Mouse (Mus musculus): ENCODE results near the gene Cracr2a.

Gene Cracr2a

GRCm38 (mm10) chr6:127625135-127625534, 64.0 kb downstream of the Cracr2a start:
- peak; percentile 59 for DNase-seq (ENCODE audit: low spot score)

GRCm38 (mm10) chr6:127627453-127627852, 66.3 kb downstream of the Cracr2a start:
- no peak for DNase-seq (ENCODE audit: low spot score)

GRCm38 (mm10) chr6:127629249-127629648, 68.1 kb downstream of the Cracr2a start:
- DNase-seq (ENCODE audit: low spot score), result no peak

- no peak for DNase-seq (ENCODE audit: low spot score)
Observed at GRCm38 (mm10) chr6:127634858-127635257, 73.7 kb downstream of the Cracr2a start.

GRCm38 (mm10) chr6:127635462-127636189, 74.5 kb downstream of the Cracr2a start:
- DNase-seq (ENCODE audit: low spot score), result no peak

GRCm38 (mm10) chr6:127641077-127641801, 80.1 kb downstream of the Cracr2a start:
- DNase-seq (ENCODE audit: low spot score), result no peak

GRCm38 (mm10) chr6:127655988-127656387, 94.8 kb downstream of the Cracr2a start:
- DNase-seq (ENCODE audit: low spot score), result no peak

GRCm38 (mm10) chr6:127657152-127657551, 96.0 kb downstream of the Cracr2a start:
- DNase-seq (ENCODE audit: low spot score), result no peak

GRCm38 (mm10) chr6:127659472-127659871, 98.3 kb downstream of the Cracr2a start:
- no peak for DNase-seq (ENCODE audit: low spot score)

- no peak for DNase-seq (ENCODE audit: low spot score)
Observed at GRCm38 (mm10) chr6:127659966-127660365, 98.8 kb downstream of the Cracr2a start.

GRCm38 (mm10) chr6:127661717-127662292, 100.7 kb downstream of the Cracr2a start:
- no peak for DNase-seq (ENCODE audit: low spot score)

GRCm38 (mm10) chr6:127663263-127663662, 102.1 kb downstream of the Cracr2a start:
- no peak for DNase-seq (ENCODE audit: low spot score)

GRCm38 (mm10) chr6:127669313-127669712, 108.2 kb downstream of the Cracr2a start:
- DNase-seq (ENCODE audit: low spot score), result no peak

GRCm38 (mm10) chr6:127670031-127670430, 108.9 kb downstream of the Cracr2a start:
- DNase-seq (ENCODE audit: low spot score), result no peak

GRCm38 (mm10) chr6:127672071-127672470, 110.9 kb downstream of the Cracr2a start:
- no peak for DNase-seq (ENCODE audit: low spot score)

- DNase-seq (ENCODE audit: low spot score), result no peak
Observed at GRCm38 (mm10) chr6:127676866-127677265, 115.7 kb downstream of the Cracr2a start.

GRCm38 (mm10) chr6:127678320-127678719, 117.2 kb downstream of the Cracr2a start:
- no peak for DNase-seq (ENCODE audit: low spot score)

GRCm38 (mm10) chr6:127678998-127679397, 117.9 kb downstream of the Cracr2a start:
- no peak for DNase-seq (ENCODE audit: low spot score)

- DNase-seq (ENCODE audit: low spot score), result no peak
Observed at GRCm38 (mm10) chr6:127680784-127681183, 119.6 kb downstream of the Cracr2a start.

GRCm38 (mm10) chr6:127683561-127683960, 122.4 kb downstream of the Cracr2a start:
- DNase-seq (ENCODE audit: low spot score), result no peak

- DNase-seq (ENCODE audit: low spot score), result no peak
Observed at GRCm38 (mm10) chr6:127684981-127685380, 123.8 kb downstream of the Cracr2a start.

GRCm38 (mm10) chr6:127687181-127687860, 126.2 kb downstream of the Cracr2a start:
- DNase-seq (ENCODE audit: low spot score), result no peak

Data from layer of hippocampus, adult 9-10 months (tissue).